Mouse (Mus musculus) frontal cortex, postnatal 36 days (tissue): ENCODE data around the gene Pfn1.

Experiments used
- DNase-seq, 2 experiments: peaks; one replicate each; pipeline ENCODE4 v3.0.0; 2022; ENCODE audit warnings: low spot score in 2 of 2

Gene Pfn1

GRCm38 (mm10) chr11:70654198-70654922 is at the start of gene Pfn1:
TSS of gene Pfn1 (minus strand) at chr11:70654644.
- peak; percentile 57 to 69 for DNase-seq

- DNase-seq, result no peak
Observed at GRCm38 (mm10) chr11:70702781-70703180, 48.3 kb upstream of the Pfn1 start.

DNA sequence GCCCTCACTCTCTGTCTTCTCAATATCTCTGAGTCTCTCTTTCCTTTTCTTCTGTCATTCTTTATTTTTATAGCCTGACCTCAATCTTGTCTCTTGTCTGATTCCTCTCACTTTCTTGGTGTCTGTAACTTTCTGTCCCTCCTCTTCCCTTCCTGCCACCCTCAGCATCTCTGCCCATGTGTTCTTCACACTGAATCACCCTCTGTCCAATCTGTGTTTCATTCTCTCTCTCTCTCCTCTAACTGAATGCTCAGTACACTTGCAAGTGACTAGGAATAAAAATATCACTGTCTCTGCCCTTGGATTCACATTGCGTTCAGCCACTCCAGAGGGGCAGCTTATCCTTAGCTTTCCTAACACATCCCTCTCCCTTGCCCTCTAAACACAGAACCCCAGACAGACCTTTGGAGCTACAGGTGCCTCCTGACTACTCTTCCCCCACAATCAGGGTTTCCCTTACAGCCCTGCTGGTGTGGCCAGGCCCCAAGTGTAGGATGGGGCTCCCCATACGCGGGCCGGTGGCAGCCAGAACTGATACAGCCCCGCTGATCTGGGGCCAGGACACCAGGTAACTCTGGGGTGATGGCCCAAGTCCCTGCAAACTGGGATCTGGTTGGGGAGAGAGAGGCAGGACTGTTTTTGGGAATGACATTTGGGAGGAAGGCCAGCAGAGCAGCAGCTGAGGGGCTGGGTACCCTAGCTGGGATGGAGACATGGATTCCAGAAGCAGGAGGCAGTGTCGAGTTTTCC is 47.7 kb upstream of the Pfn1 start:
- DNase-seq, result no peak

DNA sequence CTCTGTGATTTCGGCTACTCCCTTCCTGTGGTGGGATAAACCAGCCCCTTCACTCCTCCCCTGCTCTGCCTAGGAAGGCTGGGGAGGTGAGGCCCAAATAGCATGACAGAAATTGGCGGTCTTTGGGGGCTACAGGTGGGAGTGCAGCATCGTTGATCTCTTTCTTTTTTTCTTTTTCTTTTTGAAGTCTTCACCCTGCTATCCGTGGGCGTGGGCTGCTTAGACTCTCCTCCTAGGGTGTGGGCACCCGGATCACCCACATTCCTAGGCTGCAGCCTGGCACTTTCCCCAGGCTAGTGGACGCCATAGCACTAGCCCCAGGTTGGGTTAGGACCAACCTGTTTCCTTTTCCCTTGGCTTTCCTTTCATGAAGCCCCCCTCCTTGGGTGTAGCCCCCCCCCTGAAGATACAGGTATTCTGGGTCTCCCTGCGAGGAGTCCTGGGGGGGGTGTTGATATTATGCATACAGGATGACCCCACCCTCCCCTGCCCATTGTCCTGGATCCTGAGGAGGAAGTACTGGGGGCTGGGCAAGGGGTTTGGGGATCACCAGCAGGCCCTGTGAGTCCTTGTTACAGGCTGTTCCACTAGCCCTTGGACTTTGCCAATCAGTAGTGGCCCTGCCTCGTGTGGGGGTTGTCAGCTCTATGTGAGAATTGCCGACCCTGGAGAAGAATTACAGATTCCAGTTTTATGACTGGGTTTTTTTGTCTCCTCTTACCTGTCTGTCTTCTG is 46.9 kb upstream of the Pfn1 start:
- no peak for DNase-seq

DNA sequence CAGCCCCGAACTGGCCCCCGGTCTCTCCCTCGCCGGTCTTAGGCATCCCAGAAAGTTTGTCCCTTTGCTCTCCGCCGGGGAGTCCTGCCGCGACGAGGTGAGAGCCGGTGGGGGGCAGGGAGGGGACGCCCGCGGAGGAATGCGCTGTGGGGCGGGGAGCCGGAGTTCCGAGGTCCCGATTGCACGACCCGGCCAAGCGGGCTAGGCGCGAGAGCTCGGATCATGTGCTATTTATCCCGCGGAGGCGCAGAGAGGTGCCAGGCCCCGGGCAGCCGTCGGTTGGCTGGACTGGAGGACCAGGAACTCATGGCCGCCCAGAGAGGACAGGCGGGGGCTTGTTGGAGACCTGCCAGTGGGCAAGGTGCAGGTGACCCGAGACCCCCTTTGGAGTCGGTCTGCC is 46.2 kb upstream of the Pfn1 start:
- DNase-seq, result peak; percentile 45 to 54

DNA sequence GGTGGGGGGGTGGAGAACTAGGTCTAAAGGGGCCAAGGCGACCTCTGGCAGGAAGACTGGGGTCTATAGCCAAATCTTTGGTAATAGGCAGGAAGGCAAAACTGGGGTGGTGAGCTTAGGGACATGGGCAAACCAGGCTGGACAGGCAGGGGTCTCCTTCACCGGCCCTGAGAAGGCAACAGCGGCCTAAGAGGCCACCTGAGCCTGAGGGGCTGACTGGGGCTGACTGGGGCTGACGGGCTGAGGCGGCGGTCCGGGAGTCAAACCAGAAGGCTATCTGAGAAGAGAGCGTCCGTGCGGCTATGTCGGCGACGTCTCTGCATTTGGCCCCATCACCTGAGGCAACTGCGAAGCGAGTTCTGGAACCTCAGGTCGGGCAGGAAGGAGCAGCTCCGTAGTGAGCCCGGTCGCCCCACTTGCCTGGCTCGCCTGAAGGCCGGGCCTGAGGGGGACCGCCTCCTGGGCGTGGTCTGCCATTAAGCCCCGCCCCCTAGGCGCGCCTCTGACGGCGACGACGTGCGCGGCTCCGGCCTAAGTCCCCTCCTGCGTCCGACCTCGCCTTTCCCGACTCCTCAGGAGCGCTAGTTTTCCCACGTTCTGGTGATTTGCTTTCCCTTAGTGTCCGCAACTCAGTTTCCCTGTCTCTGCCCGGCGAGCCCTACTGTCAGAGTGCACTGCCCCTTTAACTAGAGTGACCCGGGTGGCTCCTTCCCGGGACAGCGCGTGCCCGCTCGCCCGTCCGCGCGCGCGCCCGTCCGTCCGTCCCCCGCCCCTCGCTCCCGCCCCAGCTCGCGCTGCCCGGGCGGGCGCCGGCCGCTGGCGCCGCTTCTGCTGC is 45.5 kb upstream of the Pfn1 start, which contains the start of the genes Inca1 and Kif1c:
TSS of gene Inca1 (minus strand) at position 434 of the 835 bp plus-strand sequence.
TSS of gene Kif1c (plus strand) at position 827 of the 835 bp plus-strand sequence.
- peak; percentile 94 to 96 for DNase-seq

DNA sequence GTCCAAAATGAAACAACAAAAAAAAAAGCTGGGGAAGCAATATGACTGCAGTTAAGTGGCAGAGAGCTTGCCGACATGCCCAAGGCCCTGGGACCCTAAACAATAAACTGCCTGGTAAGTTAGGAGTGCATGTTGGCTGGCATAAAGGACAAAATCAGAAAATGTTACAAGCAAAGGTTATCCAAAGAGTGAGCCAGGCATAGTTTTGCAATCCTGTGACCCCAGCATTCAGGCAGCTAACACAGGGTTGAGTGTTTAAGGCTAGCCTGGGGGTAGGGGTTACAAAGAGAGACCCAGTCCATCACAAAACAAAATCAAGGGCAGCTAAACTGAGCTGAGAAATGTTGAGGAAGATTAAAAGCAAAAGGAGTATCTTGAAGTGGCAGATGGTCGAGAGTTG is 44.6 kb upstream of the Pfn1 start:
- no peak for DNase-seq

- no peak for DNase-seq
Observed at GRCm38 (mm10) chr11:70697376-70697775, 42.9 kb upstream of the Pfn1 start.

GRCm38 (mm10) chr11:70693504-70693903 is 39.1 kb upstream of the Pfn1 start:
- DNase-seq, result no peak

DNA sequence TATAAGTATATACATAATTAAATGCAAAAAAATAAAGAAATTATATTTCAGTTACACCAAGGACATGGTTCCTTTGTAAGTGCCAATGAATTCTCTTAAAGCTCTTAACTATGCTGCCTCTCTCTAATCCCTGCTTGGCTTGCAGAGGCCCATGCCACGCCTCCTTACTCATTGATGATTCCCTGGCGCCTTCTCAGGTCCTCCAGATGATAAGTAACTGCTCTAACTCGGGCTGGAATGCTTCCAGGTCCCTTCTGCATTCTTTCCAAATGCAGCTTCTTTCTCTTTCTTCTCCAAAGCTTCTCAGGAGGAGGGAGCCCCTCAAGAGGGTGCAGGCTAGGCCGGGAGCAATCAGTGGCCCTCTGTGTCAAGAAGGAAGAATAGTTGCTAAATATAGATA is 35.1 kb upstream of the Pfn1 start:
- DNase-seq, result no peak

DNA sequence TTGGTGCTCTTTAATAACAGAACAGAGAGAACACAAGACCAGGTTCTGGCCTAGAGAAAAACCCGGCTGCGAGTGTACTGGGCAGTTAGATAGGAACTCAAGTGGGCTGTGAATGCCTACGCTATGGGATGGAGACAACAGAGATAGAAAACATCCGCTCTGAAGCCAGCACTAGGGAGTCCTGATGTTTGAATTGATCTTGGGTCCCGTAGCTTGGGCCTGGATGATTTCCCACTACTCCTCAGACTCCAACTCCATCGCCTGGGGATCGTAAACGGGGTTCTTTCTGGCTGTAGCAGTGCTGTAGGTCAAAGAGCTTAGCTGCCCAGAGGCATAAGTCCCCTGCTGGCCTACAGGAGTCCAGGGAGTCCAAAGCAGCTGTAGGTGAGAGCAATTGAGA is 33.9 kb upstream of the Pfn1 start:
- DNase-seq, result no peak

DNA sequence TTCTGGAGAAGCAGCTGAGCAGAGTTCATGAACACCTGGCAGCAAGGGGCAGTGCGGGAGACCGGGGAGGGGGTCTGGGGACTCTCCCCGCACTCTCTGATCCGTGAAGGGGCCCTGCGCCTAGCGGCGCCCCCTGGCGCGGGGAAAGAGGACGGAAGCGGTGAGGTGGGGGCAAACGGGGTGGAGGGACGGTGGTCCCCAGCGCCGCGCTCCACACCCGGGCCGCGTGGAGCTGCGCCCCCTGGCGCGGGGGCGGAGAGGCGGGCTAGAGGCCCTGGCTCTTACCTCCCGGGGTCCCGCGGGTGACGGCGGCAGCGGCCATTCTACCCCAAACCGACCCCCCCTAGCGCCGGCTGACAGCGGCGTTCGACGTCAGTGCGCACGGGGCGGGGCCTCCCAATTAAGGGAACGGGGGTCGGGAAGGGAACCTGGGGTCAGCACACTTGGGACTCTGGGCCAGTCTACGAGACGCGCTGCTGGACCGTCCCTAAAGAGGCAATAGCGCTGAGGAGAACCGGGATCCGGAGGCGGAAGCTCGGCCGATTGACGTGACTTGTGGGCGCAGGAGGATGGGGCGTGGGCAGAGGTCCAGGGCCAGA is 33.3 kb upstream of the Pfn1 start, which contains the start of gene Camta2:
TSS of gene Camta2 (minus strand) at position 505 of the 599 bp plus-strand sequence.
- DNase-seq, result peak; percentile 85 to 87

DNA sequence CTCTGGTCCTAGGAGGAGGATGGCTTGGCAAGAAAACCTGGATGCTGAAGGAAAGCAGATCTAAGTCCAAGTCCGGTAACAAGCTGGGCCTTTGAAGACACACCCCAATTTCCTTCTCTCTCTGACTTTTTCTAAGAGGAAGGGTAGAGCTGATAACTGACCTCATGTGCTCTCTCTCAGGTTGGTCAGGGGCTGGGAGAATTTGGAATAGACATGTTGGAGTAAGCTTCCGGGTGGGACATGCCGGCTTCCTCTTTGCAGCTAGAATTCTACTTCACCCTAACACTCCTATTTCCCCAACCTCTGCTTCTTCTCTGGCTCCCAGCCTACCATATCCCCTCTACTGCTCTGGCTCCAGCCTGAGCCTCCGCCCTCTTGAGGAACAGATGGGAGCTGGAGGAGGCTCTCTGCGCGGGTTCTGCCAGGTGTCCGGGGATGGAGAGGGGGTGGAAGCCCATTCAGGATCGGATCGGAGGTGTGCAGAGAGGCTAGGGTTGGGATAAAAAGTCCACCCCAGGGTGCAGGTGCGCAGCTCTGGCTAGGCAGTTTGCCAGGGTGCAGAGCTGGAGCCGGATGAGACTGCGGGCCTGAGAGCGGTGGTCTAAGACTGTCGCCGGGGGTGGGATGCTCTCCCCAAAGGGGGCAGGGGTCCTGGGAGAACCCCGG is 32.6 kb upstream of the Pfn1 start:
- DNase-seq, result peak; percentile 69 to 75

- DNase-seq, result no peak
Observed at GRCm38 (mm10) chr11:70683640-70684039, 29.2 kb upstream of the Pfn1 start.

DNA sequence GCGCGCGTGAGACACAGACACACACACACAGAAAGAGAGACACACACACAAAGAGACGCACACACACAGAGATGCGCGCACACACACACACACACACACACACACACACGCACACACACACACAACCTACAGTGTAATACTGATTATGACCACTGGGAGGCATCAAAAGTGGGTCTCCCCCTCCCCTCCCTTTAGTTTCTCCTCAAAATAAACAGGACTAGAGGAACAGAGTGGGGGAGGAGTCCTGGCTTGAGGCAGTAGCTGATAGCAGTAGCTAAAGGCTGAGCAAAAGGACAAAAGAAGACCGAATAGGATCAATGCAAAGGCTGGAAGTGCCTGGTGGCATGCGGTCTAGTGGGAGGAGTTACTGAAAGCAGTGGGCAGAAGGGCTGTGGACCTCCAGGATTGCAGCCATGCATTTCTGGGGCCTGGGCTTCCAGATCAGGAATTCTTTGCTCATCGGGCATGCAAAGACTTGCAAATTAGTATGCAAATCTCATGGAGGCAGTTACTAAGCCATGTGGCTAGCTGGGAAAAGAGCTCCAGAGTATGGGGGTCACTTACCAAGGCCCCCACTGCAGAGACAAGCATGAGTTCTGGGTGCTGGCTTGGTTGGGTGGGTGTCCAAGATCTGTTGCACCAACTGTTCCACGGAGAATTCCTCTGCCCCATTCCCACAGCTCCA is 27.6 kb upstream of the Pfn1 start:
- peak; percentile 29 to 51 for DNase-seq

- DNase-seq, result no peak
Observed at GRCm38 (mm10) chr11:70681170-70681569, 26.7 kb upstream of the Pfn1 start.

GRCm38 (mm10) chr11:70679894-70680293 is 25.4 kb upstream of the Pfn1 start:
- no peak for DNase-seq

DNA sequence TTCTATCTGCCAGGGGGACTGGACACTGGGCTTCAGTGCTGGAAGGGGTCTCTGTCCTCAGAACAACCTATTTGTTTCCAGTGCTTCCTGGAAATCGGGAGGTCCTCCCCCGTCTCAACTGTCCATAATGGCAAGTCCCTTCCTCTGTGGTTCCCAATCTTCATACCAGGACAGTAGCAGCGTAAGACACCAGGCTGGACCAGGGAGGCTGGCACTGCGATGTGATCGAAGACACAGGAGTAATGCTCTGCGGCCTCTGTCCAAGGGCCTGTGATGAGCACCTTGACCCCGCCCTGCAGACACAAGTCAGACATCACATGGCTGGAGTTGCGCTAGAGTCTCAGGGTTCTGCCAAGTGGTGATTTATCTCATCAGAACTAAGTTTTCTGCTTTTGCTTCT is 24.9 kb upstream of the Pfn1 start:
- DNase-seq, result no peak

DNA sequence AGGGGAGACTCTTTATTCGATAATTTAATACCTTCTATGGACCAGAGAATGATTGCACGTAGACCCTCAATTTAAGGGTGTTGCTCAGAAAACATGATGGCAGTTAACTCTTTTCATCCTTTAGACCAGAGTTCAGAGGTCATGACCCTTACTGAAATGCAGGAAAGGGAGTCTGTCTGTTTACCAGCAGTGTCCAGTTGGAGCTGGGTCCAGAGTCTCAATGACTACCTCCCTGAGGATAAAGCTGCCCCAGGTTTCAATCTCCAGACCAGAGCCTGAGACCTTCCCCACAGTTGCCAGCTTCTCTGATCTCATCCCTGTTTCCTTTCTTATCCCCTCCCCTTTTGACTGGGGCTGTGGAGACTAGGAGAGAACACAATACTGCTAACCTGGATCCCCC is 24.1 kb upstream of the Pfn1 start:
- DNase-seq, result no peak

- no peak for DNase-seq
Observed at GRCm38 (mm10) chr11:70678092-70678491, 23.6 kb upstream of the Pfn1 start.
